Mouse (Mus musculus) embryonic facial prominence, embryonic 11.5 days (tissue): Measurements from ENCODE around the gene Nup210. TPM values are rescaled to one million over a fixed set of nuclear protein-coding genes. Genes with fewer than 3 reads are reported as not detected.

ENCODE experiments used
- ATAC-seq: fragments of 200-750 bp; cut with Nextera tagmentation; replicated peaks from 2 replicates; pipeline ENCODE4 v1.8.0; 2017; ENCODE audit warnings: low read depth; ENCODE audit not compliant: insufficient number of reproducible peaks, low FRiP score, low TSS enrichment
- DNase-seq: peaks from one replicate; pipeline ENCODE4 v3.0.0-alpha.2; 2015; ENCODE audit warnings: low spot score
- H3K27ac ChIP-seq: fragments of 300-500 bp; sonication (generic); replicated peaks from 2 replicates; pipeline ENCODE4 v1.5.1; 2014; ENCODE audit warnings: mild to moderate bottlenecking, low read depth, low read length, control low read depth
- H3K27me3 ChIP-seq: fragments of 300-500 bp; sonication (generic); 2 replicates; pipeline ENCODE4 v1.6.1; 2014; ENCODE audit warnings: mild to moderate bottlenecking, low read length, moderate library complexity, mixed read lengths; ENCODE audit not compliant: control insufficient read depth, insufficient read depth
- H3K36me3 ChIP-seq: fragments of 300-500 bp; sonication (generic); replicated peaks from 2 replicates; pipeline ENCODE4 v1.6.1; 2014; ENCODE audit warnings: low read depth, mild to moderate bottlenecking, low read length, moderate library complexity, mixed read lengths; ENCODE audit not compliant: control insufficient read depth, insufficient read depth
- H3K4me1 ChIP-seq: fragments of 300-500 bp; sonication (generic); 2 replicates; pipeline ENCODE4 v1.6.1; 2014; ENCODE audit warnings: low read length, mixed read lengths; ENCODE audit not compliant: control insufficient read depth, insufficient read depth
- H3K4me2 ChIP-seq: fragments of 300-500 bp; sonication (generic); 2 replicates; pipeline ENCODE4 v1.6.1; 2014; ENCODE audit warnings: low read depth, mild to moderate bottlenecking, control low read depth, low read length, moderate library complexity
- H3K4me3 ChIP-seq: fragments of 300-500 bp; sonication (generic); 2 replicates; pipeline ENCODE4 v1.5.1; 2014; ENCODE audit warnings: low read depth, low read length, control low read depth
- H3K9ac ChIP-seq: fragments of 300-500 bp; sonication (generic); replicated peaks from 2 replicates; pipeline ENCODE4 v1.6.1; 2014; ENCODE audit warnings: mild to moderate bottlenecking, control low read depth, low read length
- H3K9me3 ChIP-seq: fragments of 300-500 bp; sonication (generic); replicated peaks from 2 replicates; pipeline ENCODE4 v1.6.1; 2016; ENCODE audit warnings: mild to moderate bottlenecking, low read length, inconsistent platforms, mixed read lengths; ENCODE audit not compliant: control insufficient read depth
- WGBS: fragments of 180-500 bp; shearing (Covaris S2); extraction: QIAGEN DNeasy Blood & Tissue Kit; methylation state at CpG from one replicate; pipeline ENCODE4 v1.1.7; 2014; 5-methylcytosine and 5-hydroxymethylcytosine counted together
- polyA plus RNA-seq: library from polyadenylated mRNA; unstranded; fragments of >200 nt; fragmentation: Nextera tagmentation; extraction: Ambion mirVana; gene quantifications from 2 replicates; pipeline ENCODE4 v1.2.1, GENCODE M21; 2014

Nup210 gene
- polyA plus RNA-seq, 1 experiment from 2014 or later, result 8.9 TPM

GRCm38 (mm10) chr6:91152892-91153548, 36.4 kb upstream of the Nup210 start:
- 30% methylated on average over 7 of the region's 7 CpGs for WGBS
- no peak for DNase-seq
- no peak overlapping the region for H3K27ac ChIP-seq
- H3K4me2 ChIP-seq, result no peak overlapping the region
- H3K9me3 ChIP-seq, result no peaks in the 10 kb centered on the region
- no peak overlapping the region for H3K9ac ChIP-seq
- no peak for ATAC-seq
- H3K36me3 ChIP-seq, result no peaks in the 10 kb centered on the region
- H3K27me3 ChIP-seq, result no peaks in the 10 kb centered on the region
- H3K4me1 ChIP-seq, result peaks cover 6% of the 10 kb centered on the region; the same call in 1 of the 2 replicates
- H3K4me3 ChIP-seq, result no peak overlapping the region

GRCm38 (mm10) chr6:91147152-91147770, 30.6 kb upstream of the Nup210 start:
- Histone ChIP-seq H3K4me1 (no peaks in the 10 kb centered on the region), H3K9me3 (no peaks in the 10 kb centered on the region), H3K27ac (no peak overlapping the region), H3K9ac (no peak overlapping the region), H3K36me3 (no peaks in the 10 kb centered on the region), H3K4me3 (no peak overlapping the region), H3K4me2 (no peak overlapping the region), H3K27me3 (no peaks in the 10 kb centered on the region)
- ATAC-seq (peak; percentile 54), DNase-seq (no peak)
- 78% methylated on average over 2 of the region's 2 CpGs for WGBS

GRCm38 (mm10) chr6:91146443-91147151, 30.0 kb upstream of the Nup210 start:
- Histone ChIP-seq H3K4me1 (no peaks in the 10 kb centered on the region), H3K36me3 (no peaks in the 10 kb centered on the region), H3K4me3 (no peak overlapping the region), H3K9ac (no peak overlapping the region), H3K27me3 (no peaks in the 10 kb centered on the region), H3K4me2 (no peak overlapping the region), H3K9me3 (no peaks in the 10 kb centered on the region), H3K27ac (no peak overlapping the region)
- ATAC-seq (peak; percentile 58), DNase-seq (no peak)
- 30% methylated on average over 5 of the region's 5 CpGs for WGBS

GRCm38 (mm10) chr6:91145572-91145971, 28.9 kb upstream of the Nup210 start:
- H3K9me3 ChIP-seq, result no peaks in the 10 kb centered on the region
- H3K9ac ChIP-seq, result no peak overlapping the region
- H3K27ac ChIP-seq, result no peak overlapping the region
- no peak overlapping the region for H3K4me2 ChIP-seq
- H3K36me3 ChIP-seq, result no peaks in the 10 kb centered on the region
- 73% methylated on average over 5 of the region's 5 CpGs for WGBS
- no peaks in the 10 kb centered on the region for H3K27me3 ChIP-seq
- no peaks in the 10 kb centered on the region for H3K4me1 ChIP-seq
- DNase-seq (no peak), ATAC-seq (no peak)
- no peak overlapping the region for H3K4me3 ChIP-seq

GRCm38 (mm10) chr6:91145056-91145455, 28.4 kb upstream of the Nup210 start:
- Histone ChIP-seq H3K4me2 (no peak overlapping the region), H3K9me3 (no peaks in the 10 kb centered on the region), H3K4me3 (no peak overlapping the region), H3K4me1 (no peaks in the 10 kb centered on the region), H3K9ac (no peak overlapping the region), H3K27ac (no peak overlapping the region), H3K36me3 (no peaks in the 10 kb centered on the region), H3K27me3 (no peaks in the 10 kb centered on the region)
- ATAC-seq (no peak), DNase-seq (no peak)
- WGBS, result 67% methylated on average over 3 of the region's 3 CpGs

GRCm38 (mm10) chr6:91139846-91140245, 23.2 kb upstream of the Nup210 start:
- no peak overlapping the region for H3K4me2 ChIP-seq
- no peaks in the 10 kb centered on the region for H3K9me3 ChIP-seq
- no peak overlapping the region for H3K27ac ChIP-seq
- ATAC-seq (no peak), DNase-seq (peak; percentile 82)
- no peaks in the 10 kb centered on the region for H3K27me3 ChIP-seq
- no peak overlapping the region for H3K9ac ChIP-seq
- no peak overlapping the region for H3K4me3 ChIP-seq
- no peaks in the 10 kb centered on the region for H3K36me3 ChIP-seq
- no peaks in the 10 kb centered on the region for H3K4me1 ChIP-seq
- WGBS, result 31% methylated on average over 4 of the region's 4 CpGs

- Histone ChIP-seq H3K27me3 (no peaks in the 10 kb centered on the region), H3K36me3 (no peaks in the 10 kb centered on the region), H3K4me3 (no peak overlapping the region), H3K4me1 (no peaks in the 10 kb centered on the region), H3K4me2 (no peak overlapping the region), H3K27ac (no peak overlapping the region), H3K9ac (no peak overlapping the region), H3K9me3 (no peaks in the 10 kb centered on the region)
- ATAC-seq, result no peak
- 82% methylated on average over 10 of the region's 10 CpGs for WGBS
- no peak for DNase-seq
These were observed 20.8 kb upstream of the Nup210 start for GRCm38 (mm10) chr6:91137343-91137956.

- WGBS, result 51% methylated on average over 1 of the region's 1 CpGs
- ATAC-seq, result no peak
These were observed 14.2 kb upstream of the Nup210 start for GRCm38 (mm10) chr6:91130856-91131255.

More at GRCm38 (mm10) chr6:91130856-91131255, 14.2 kb upstream of the Nup210 start:
- H3K27ac ChIP-seq, result no peak overlapping the region
- no peaks in the 10 kb centered on the region for H3K9me3 ChIP-seq
- H3K36me3 ChIP-seq, result no peaks in the 10 kb centered on the region
- H3K4me2 ChIP-seq, result no peak overlapping the region
- DNase-seq, result no peak
- no peaks in the 10 kb centered on the region for H3K27me3 ChIP-seq
- no peak overlapping the region for H3K4me3 ChIP-seq
- no peaks in the 10 kb centered on the region for H3K4me1 ChIP-seq
- no peak overlapping the region for H3K9ac ChIP-seq
